8 mouse cellular contexts compared by ENCODE assay signal in the genomic region with DNA sequence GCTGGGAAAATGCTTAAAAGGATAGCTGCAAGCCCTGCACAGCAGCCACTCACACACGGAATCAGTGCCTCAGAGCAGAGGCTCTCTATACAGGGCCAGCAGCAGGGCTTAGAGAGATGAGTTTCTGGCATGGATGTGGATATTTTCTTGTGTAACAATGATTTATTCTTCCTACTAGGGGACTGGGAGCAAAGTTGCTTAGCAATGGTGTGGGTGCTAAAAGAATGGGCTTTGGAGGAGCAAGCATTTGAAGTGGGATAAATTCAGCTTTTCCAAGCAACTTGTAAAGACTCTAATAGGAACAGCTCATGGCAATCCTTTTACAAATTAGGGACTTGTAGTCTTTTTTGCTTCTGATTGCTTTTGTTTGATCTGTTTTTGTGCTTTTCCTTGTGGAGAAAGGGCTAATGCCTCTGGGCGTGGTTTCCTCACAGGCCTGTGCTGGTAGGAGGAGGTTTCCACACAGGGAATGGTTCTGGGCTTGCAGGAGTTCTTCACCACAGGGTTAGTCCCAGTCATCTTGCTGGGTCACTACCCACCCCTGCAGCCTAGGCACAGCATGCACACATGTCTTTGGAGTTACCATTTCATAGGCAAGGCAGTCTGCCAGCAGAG. TPM values are rescaled to one million over a fixed set of nuclear protein-coding genes. Genes with fewer than 3 reads are reported as not detected.
DNase-seq lines count a peak whose midpoint lies in the region; ATAC-seq lines count a peak whose summit lies in the region.

No protein-coding gene starts in this region.

- 17% methylated on average over 2 of the region's 2 CpGs for WGBS in forebrain, embryonic 15.5 days
- WGBS in limb, embryonic 10.5 days = 64% methylated on average over 2 of the region's 2 CpGs

- peak; percentile 66 for ATAC-seq in forebrain, embryonic 15.5 days (replicated peaks)
- no peak for ATAC-seq in cerebellum, adult (ENCODE audit: insufficient number of reproducible peaks, low FRiP score, low TSS enrichment)

- H3K4me1 ChIP-seq in forebrain, embryonic 15.5 days = peaks cover 8% of the 10 kb centered on the region; the same call in 1 of the 2 replicates
- H3K4me1 ChIP-seq in limb, embryonic 10.5 days = peaks cover 17% of the 10 kb centered on the region

- H3K9ac ChIP-seq in forebrain, embryonic 15.5 days (replicated peaks) = no peak overlapping the region

- H3K27me3 ChIP-seq in forebrain, embryonic 15.5 days = no peaks in the 10 kb centered on the region
- no peaks in the 10 kb centered on the region for H3K27me3 ChIP-seq in limb, embryonic 10.5 days (ENCODE audit: low read depth, poor library complexity, severe bottlenecking)

- intact Hi-C loops in heart, postnatal 36 days (cut with DNase I) = no loop called here

- H3K27ac ChIP-seq in forebrain, embryonic 15.5 days (replicated peaks) = peak overlapping the region; percentile 45
- H3K27ac ChIP-seq in limb, embryonic 10.5 days = peak overlapping the region; percentile 42; the same call in 1 of the 2 replicates

- no peaks in the 10 kb centered on the region for H3K36me3 ChIP-seq in forebrain, embryonic 15.5 days
- H3K36me3 ChIP-seq in limb, embryonic 10.5 days = peaks cover 8% of the 10 kb centered on the region

- no peak overlapping the region for H3K4me2 ChIP-seq in forebrain, embryonic 15.5 days (replicated peaks)

- peak; percentile 48 for DNase-seq in heart, adult 8-10 months (ENCODE audit: low spot score)
- no peak for DNase-seq in heart, postnatal 36 days
- peak; percentile 22 for DNase-seq in ES-CJ7 (ENCODE audit: low read depth, low spot score)
- no peak for DNase-seq in limb, embryonic 10.5 days (ENCODE audit: low spot score)
- DNase-seq in embryo, embryonic 10 days (ENCODE audit: low spot score) = no peak
- no peak for DNase-seq in liver

- H3K4me3 ChIP-seq in forebrain, embryonic 15.5 days = no peak overlapping the region
- no peak overlapping the region for H3K4me3 ChIP-seq in limb, embryonic 10.5 days

- no peaks in the 10 kb centered on the region for H3K9me3 ChIP-seq in forebrain, embryonic 15.5 days
- H3K9me3 ChIP-seq in limb, embryonic 10.5 days (replicated peaks) = no peaks in the 10 kb centered on the region

RNA-seq across cellular contexts. Expression of a gene that starts 16.4 kb away (rescaled TPM):
- 10 to 100 TPM; 11.0 to 13.4 (median 12.0) TPM for total RNA-seq in heart, adult 8-10 months (2022)
- 10 to 100 TPM; 12.9 to 15.3 TPM for total RNA-seq in heart, postnatal 36 days (2021)
- polyA plus RNA-seq in forebrain, embryonic 15.5 days (2015; fragmentation: Nextera tagmentation; extraction: Ambion mirVana) = 10.4 and 11.1 TPM in 2 replicates
- 32.8 and 34.8 TPM in 2 replicates for polyA plus RNA-seq in limb, embryonic 10.5 days (2016; fragmentation: Nextera tagmentation; extraction: Ambion mirVana)

Comparison
In these comparisons a context has a peak if more than half of its experiments do, and no peak if none do; other contexts are left out.
1. DNase-seq: peak in heart, adult 8-10 months (single experiment) and ES-CJ7 (single experiment); none in heart, postnatal 36 days (0 of 2), limb, embryonic 10.5 days (single experiment), embryo, embryonic 10 days (single experiment) and liver (single experiment).